Mouse (Mus musculus): ENCODE data around the gene Ryr1. TPM values are rescaled to one million over a fixed set of nuclear protein-coding genes. Genes with fewer than 3 reads are reported as not detected.

The Ryr1 gene
- total RNA-seq, 2 experiments from 2014 or later = not detected

- ATAC-seq (replicated peaks; ENCODE audit: low FRiP score, poor library complexity, severe bottlenecking) = no peak
Measured at GRCm38 (mm10) chr7:29007224-29008101, 117.5 kb downstream of the Ryr1 start.

- ATAC-seq (replicated peaks; ENCODE audit: low FRiP score, poor library complexity, severe bottlenecking) = peak; percentile 71
Measured at GRCm38 (mm10) chr7:29000651-29001605, 124.1 kb downstream of the Ryr1 start.

GRCm38 (mm10) chr7:28993402-28993801 is 131.6 kb downstream of the Ryr1 start:
- ATAC-seq (replicated peaks; ENCODE audit: low FRiP score, poor library complexity, severe bottlenecking) = no peak

- no peak for ATAC-seq (replicated peaks; ENCODE audit: low FRiP score, poor library complexity, severe bottlenecking)
Measured at GRCm38 (mm10) chr7:28992997-28993396, 132.0 kb downstream of the Ryr1 start.

- 0 out of 2 replicates have a peak, but pooled peaks have one; percentile 48 for ATAC-seq (replicated peaks; ENCODE audit: low FRiP score, poor library complexity, severe bottlenecking)
Measured at GRCm38 (mm10) chr7:28991616-28992015, 133.4 kb downstream of the Ryr1 start.

- ATAC-seq (replicated peaks; ENCODE audit: low FRiP score, poor library complexity, severe bottlenecking) = no peak
Measured at GRCm38 (mm10) chr7:28990766-28991273, 134.2 kb downstream of the Ryr1 start.

- ATAC-seq (replicated peaks; ENCODE audit: low FRiP score, poor library complexity, severe bottlenecking) = no peak
Measured at GRCm38 (mm10) chr7:28985207-28985606, 139.8 kb downstream of the Ryr1 start.

- ATAC-seq (replicated peaks; ENCODE audit: low FRiP score, poor library complexity, severe bottlenecking) = no peak
Measured at GRCm38 (mm10) chr7:28984452-28984851, 140.5 kb downstream of the Ryr1 start.

GRCm38 (mm10) chr7:28983849-28984248 is 141.1 kb downstream of the Ryr1 start:
- no peak for ATAC-seq (replicated peaks; ENCODE audit: low FRiP score, poor library complexity, severe bottlenecking)

- ATAC-seq (replicated peaks; ENCODE audit: low FRiP score, poor library complexity, severe bottlenecking) = no peak
Measured at GRCm38 (mm10) chr7:28983141-28983564, 141.8 kb downstream of the Ryr1 start.

- peak; percentile 44 for ATAC-seq (replicated peaks; ENCODE audit: low FRiP score, poor library complexity, severe bottlenecking)
Measured at GRCm38 (mm10) chr7:28982274-28983013, 142.5 kb downstream of the Ryr1 start.

- peak; percentile 89 for ATAC-seq (replicated peaks; ENCODE audit: low FRiP score, poor library complexity, severe bottlenecking)
Measured at GRCm38 (mm10) chr7:28981651-28982273, 143.2 kb downstream of the Ryr1 start, which contains the start of the genes Eif3k and Map4k1. Gene Eif3k, minus strand, starts transcription at chr7:28981864. Gene Map4k1, plus strand, starts transcription at chr7:28982050.

GRCm38 (mm10) chr7:28977556-28977955 is 147.4 kb downstream of the Ryr1 start:
- ATAC-seq (replicated peaks; ENCODE audit: low FRiP score, poor library complexity, severe bottlenecking) = no peak

GRCm38 (mm10) chr7:28973025-28973424 is 152.0 kb downstream of the Ryr1 start:
- ATAC-seq (replicated peaks; ENCODE audit: low FRiP score, poor library complexity, severe bottlenecking) = no peak

- ATAC-seq (replicated peaks; ENCODE audit: low FRiP score, poor library complexity, severe bottlenecking) = peak; percentile 81
Measured at GRCm38 (mm10) chr7:28972542-28972985, 152.4 kb downstream of the Ryr1 start.

GRCm38 (mm10) chr7:28971770-28972269 is 153.2 kb downstream of the Ryr1 start:
- no peak for ATAC-seq (replicated peaks; ENCODE audit: low FRiP score, poor library complexity, severe bottlenecking)

GRCm38 (mm10) chr7:28971029-28971428 is 153.9 kb downstream of the Ryr1 start:
- ATAC-seq (replicated peaks; ENCODE audit: low FRiP score, poor library complexity, severe bottlenecking) = no peak

GRCm38 (mm10) chr7:28969672-28970394 is 155.1 kb downstream of the Ryr1 start:
- no peak for ATAC-seq (replicated peaks; ENCODE audit: low FRiP score, poor library complexity, severe bottlenecking)

Measured in erythroblast, adult 5-6 weeks (primary cell).